Mouse (Mus musculus) T-helper 1 cell (primary cell): ENCODE measurements around the gene Slc25a15.

Experiments
- in situ Hi-C: fragments of 300-600 bp; cut with MboI, MseI; formaldehyde crosslinking; loops from one replicate; pipeline ENCODE4 v1.15.1; 2025; ENCODE audit warnings: high pct_unique_total_duplicates

Slc25a15 gene

DNA sequence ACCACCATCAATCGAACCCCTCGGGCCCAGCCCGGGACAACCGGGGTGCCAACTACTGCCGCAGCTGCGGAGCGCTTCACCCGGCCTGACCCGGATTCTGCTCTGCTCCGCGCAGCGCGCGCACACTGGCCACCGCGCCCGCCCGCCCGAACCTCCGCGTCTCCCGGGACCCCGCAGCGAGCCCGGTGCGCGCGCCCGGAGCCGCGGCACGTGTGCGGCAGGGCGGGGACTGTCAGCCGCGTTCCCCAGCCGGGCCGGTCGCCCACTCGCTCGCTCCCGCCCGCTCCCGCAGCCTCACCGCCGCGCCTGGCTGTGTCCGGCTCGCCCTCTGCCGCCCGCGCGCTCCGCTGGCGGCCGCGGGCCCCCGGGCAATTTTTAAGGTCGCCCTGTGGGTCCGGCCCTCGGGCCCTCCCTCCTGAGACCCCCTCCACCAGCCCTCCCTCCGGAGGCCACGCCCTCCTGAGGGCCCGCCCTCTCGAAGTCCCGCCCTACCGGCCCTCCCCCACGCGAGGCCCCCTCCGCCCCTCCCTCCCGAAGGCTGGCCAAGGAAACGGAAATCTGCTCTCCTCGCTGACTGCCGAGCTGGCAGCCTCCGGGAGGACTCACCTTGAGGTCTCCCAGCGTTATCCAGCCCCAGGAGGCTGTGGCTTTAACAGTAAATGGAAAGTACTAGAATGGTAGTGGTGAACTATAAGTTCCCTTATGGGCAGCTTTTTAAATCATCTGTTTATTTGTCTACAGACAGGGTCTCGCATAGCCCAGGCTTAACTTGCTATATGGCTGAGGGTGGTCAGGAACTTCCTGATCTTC lies at the start of gene Slc25a15:
TSS of gene Slc25a15 (minus strand) at position 456 of the 810 bp plus-strand sequence.
- in situ Hi-C loops = no loop called here

DNA sequence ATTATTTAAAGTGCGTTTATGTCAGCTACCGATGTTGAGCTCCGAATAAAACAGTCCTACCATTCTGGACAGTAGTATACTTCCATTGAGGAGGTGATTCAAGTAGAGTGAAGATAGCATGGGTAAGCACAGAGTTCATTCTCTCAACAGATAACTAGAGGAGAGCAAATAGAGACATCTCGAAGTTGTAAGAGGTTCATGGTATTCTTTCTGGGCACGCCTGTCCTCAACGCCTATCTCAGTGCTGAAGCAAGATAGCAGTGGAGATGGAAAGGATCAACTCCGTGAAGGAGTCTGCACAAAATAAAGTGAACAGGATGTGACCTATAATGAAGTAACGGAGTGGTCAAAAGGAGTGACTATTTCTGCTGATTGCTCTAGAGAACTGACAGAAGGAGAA lies 13.6 kb upstream of the Slc25a15 start:
- in situ Hi-C loops = no loop called here

DNA sequence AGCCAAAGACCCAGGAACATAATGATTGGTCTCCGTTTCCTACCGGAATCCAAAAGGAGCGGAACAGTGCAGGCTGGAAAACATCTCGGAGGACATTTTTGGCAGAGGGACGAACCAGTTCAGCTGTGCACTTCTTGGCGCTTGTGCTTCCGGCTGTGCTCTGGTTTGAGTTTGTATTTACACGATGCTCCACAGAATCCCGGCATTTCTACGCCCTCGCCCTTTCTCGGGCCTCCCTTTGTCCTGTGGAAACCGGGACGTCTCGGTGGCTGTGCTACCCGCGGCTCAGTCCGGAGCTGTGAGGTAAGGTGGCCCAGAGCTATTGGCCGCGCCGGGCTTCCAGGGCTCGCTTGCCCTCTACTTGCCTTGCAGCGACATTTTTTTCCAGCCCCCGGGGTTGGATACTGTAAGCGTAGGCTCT lies 12.9 kb upstream of the Slc25a15 start, which contains the start of gene Mrps31:
TSS of gene Mrps31 (plus strand) at position 80 of the 421 bp plus-strand sequence.
- in situ Hi-C loops = no loop called here

DNA sequence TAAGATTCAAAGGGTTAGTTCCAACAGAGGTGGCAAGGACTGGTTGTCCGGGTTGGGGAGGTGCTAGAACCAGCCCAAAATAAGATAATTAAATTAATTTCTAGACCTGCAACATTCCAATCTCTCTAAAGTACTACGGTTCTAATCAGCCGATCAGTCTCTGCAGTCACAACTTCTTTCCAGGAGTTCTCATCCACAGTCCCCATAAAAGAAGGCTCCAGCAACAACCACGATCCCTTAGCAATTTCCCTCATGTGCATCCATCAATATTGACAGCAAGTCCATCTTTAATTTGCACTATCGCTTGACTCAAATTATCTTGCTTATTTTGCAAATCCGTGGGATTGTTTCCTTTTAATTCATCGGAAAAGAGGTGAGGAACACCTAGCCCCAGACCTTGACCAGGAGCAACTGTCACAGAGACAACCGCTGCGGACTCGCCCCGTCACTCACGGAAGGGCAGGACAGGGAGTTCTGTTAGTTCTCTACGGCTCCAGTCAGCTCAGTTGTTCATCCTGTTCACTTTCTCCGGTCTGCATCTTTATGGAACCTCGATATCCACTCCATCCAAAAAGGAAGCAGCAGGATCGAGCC lies 12.4 kb upstream of the Slc25a15 start:
- in situ Hi-C loops = no loop called here

DNA sequence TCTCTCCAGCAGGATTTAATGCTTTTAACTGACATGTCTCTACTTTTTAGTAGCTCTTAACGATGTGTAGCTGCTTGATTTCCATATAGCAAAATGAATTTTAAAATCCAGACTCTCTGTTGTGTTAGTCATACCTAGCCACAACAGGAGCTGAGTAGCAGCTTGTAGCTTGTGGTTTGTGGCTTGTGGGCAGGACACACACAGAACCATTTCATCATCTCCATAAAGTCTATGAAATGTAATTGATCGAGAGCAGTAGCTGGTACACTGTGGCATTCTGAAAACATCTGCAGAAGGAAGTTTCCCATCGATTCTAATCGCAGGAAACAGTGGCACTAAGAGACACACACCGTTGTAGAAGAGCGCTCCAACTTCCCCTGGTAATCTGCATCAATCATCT lies 7.3 kb upstream of the Slc25a15 start:
- in situ Hi-C loops = no loop called here

DNA sequence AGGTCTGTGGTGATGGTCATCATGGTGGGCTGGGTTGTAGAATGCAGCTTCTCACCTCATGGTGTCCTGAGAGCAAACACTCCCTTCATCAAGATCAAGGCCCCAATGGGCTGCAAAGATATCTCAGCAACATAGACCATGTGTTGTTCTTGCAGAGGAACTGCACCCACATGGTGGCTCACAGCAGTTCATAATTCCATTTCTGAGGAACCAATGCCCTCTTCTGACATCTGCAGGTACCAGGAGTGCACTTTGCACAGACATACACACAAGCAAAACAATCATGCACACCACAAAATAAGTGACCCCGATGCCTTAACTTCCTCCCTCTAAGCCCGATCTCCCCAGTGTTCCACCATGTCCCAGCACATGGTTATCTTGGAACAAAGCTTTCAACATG lies 4.8 kb upstream of the Slc25a15 start:
- in situ Hi-C loops = no loop called here

DNA sequence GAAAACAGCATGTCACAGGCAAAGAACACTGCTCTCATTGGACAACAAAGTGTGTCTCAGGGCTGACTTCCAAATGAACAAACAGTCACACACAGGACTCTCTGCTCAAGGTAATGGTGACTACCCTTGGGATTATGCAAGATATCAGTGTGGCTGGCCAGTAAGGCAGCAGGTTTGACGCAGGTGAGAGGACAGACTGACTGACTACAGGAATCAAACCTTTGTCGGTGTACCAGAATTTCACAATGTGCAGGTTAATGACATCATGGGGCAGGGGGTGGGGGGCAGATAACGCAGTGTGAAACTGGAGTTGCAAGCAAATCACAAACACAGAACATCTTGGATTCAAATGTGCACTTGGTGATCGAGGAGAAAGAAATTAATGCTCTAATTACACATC lies 2.2 kb upstream of the Slc25a15 start:
- in situ Hi-C loops = no loop called here

DNA sequence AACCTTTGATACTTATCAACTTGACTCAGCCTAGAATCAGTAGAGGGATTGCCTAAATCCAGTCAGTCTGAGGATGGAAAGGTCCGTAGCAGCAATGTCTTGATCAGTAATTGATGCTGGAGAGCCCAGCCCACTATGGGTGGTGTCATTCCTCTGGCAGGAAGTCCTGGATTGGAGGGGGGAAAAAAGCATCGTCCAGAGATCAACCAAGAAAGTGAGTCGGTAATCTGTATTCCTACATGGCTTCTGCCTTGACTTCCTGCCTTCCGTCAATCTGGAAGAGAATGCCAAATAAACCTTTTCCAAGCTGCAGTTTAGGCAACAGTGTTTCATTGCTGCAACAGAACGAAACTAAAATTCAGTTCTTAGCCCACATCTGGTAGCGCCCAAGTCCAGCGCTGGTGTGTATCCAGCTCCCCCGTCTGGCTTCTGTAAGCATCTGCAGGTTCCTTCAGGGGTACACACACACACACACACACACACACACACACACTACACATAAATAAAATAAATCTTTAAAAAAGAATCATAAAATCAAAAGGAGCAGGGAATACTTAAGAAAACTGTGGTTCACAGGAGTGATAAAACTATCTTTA lies 986 bp upstream of the Slc25a15 start:
- in situ Hi-C loops = no loop called here

DNA sequence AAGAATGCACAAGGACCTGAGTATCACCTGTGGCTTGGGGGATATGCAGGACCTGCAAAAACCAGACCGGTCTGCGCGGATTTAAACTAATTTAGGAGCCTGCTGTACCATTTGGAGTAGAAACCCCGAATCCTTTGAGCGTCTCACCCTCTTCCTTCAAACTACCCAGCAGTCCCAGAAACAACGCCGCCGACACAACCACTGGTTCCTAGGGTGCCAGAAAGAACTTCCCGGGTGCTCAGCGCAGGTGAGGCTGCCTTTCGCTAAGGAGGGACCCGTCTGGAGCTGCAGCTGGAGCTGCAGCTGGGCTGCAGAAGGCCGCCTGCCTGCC lies 621 bp downstream of the Slc25a15 start:
- in situ Hi-C loops = no loop called here

DNA sequence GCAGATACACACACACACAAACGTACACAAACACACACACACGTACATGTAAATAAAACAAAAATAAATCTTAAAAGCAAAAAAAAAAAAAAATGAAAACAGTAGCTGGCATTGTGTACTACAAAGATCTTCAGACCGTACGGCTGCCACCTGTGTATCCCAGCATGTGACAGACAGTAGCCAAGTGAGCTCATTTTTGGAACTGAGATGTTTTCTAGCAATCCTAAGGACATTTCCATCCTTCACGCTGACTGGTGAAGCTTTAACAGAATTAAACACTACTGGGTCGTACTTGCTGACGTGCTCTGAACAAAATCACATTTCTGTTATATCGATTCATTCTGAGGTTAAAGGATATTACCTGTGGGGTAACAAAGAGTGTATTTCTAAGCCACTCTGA lies 3.1 kb downstream of the Slc25a15 start:
- in situ Hi-C loops = no loop called here

DNA sequence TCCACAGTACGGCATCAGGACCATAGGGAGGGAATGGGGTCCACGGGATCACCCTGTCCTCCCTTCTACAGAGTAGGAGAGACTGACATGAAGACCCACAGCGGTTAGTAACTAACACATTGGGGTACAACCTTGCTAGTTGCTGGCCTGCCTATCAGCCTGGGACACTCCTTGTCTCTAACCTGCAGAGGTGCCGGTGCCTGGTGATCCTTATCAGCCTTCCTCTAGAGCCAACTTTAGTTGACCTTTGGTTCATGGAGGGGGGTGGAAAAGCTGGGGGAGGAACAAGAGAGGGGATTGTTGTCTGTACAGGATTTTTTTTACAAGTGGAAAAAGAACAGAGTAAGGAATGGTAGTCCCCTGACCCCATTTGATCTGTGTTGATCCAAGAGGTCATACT lies 3.9 kb downstream of the Slc25a15 start:
- in situ Hi-C loops = no loop called here

DNA sequence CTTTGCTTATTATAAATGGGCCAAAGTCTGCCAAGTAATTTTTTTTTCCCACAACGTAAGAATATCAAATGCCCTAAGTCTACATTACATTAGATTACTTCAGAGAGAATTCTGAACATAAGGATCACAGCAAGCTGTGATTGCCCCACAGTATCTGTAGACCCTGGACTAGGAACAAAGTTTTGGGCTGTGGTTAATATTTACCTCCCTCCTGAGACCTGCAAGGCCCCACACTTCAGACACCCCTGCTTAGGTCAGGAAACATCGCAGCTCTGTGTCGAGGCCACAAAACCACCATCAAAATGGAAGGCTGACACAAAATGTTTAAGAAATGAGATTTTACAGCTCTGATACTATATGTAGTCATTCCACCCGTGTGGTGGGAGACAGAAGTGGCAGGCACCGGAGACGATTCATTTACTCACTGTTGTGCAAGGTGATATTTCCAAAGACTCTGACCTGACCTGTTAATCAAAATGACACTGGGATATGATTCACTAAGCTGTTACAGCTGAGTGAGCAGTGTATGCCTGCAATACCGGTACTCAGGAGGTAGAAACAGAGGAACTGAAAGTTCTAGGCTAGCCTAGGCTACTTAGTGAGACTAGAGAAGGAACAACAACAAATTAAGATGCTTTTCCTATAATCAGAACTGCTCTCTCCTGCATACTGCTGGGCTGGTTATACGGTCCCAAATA lies 7.5 kb downstream of the Slc25a15 start:
- in situ Hi-C loops = no loop called here

DNA sequence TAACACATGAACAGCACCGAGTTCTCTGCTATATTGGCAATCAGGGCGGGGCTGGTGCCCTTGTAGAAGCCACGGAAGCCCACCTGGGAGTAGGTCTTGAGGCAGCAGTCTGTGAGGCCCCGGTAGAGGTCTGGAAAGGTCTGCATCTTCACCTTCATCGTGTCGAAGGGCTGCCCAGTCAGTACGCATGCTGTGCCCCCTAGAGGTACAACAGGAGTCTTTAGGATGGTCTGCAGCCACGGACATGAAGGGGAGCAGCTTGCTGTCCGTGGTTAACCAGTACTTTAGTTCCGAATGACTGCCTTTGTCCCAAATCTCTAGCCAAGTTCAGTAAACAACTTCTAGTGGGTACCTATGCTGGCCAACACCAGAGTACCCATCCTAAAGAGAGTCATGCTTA lies 8.5 kb downstream of the Slc25a15 start:
- in situ Hi-C loops = loop anchor here (10.0 kb wide), 1 partner anchor 325 kb away; the partner anchor contains the start of genes Alg11 and Atp7b

DNA sequence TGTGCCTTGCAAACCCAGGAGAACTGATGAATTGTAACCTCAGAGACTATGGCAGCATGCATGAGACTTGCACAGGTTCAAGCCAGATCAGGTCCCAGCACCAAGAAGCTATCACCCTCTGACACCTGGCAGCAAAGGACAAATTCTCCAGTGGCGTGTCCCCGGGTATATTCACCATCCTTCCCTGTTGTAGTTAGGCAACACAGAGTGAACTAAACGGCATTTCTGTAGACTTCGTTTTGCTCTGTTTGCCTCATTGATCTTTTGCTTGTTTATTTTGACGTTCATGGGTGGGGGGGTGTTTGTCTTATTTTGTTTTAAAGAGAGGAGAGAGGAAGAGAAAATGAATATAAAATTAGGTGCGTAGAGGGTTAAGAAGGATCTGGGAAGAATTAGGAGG lies 13.2 kb downstream of the Slc25a15 start:
- in situ Hi-C loops = loop anchor here (10.0 kb wide), 1 partner anchor 320 kb away; the partner anchor contains the start of genes Alg11 and Atp7b

DNA sequence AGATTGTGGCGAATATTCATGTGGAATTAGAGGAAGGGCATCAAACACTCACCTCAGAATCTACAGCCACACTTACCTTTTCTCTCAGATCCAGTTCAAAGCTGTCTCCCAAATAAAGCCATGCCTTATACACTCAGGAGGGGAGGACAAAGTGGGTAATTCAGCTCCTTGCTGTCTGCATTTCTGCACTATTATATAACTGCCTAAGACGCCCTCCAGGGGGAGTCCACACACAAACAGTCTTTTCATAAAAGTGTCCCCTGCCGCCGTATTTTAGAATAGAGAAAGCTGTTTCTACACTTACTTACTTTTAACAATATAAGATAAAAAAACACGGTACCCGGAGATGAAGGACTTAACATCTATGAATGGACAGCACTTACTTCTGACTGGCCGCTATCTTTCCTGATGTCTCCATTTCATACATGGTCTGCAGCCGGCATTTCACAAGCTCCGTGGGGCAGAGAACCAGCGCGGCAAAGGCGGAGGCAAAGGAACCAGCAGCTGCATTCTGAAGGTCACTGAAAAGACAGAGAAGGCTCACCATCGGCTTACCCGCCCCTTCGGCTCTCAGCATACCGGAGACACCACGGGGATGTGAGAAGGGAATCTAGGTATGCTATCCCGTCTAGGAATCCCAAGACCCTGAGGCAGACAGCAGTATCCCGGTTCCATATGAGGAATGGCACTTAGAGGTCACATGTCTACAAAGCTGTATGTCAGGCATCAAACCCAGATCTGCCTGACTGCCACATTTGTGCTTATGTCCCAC lies 15.4 kb downstream of the Slc25a15 start:
- in situ Hi-C loops = loop anchor here (10.0 kb wide), 1 partner anchor 318 kb away; the partner anchor contains the start of genes Alg11 and Atp7b

DNA sequence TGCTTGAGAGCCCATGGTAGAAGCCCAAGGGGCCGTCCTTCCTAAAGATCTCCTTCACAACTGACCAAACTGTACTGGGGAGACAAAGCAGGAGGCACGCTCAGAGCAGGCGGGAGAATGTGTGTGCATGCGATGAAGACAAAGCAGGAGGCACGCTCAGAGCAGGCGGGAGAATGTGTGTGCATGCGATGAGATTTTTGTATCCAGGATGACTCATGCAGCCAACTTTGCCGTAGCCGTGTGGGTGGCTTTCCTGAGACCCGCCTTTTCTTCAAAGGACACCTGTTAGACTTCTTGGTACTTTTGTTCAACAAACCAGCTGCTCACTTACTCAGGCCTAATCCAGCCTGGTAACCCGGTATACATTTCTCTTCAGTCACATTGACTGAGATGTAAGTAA lies 17.5 kb downstream of the Slc25a15 start:
- in situ Hi-C loops = loop anchor here (10.0 kb wide), 1 partner anchor 316 kb away; the partner anchor contains the start of genes Alg11 and Atp7b

DNA sequence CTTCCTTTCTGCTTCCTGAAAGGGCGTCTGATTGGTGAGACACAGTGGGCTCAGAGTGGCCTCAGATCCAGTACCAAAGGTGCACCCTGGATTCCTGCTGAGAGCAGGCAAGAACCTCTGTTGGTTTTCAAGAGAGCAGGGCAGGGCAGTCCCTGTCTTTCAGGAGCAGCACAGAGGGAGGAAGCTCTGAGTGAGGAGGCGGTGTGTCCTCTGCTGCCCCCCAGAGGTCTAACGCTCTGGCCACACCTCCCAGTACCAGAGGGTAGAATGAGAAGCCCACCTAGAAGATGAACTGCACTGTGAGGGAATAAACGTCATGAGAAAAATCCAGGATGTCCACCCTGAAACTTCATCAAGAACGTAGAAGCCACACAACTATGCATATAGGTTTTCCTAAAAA lies 21.5 kb downstream of the Slc25a15 start:
- in situ Hi-C loops = no loop called here

DNA sequence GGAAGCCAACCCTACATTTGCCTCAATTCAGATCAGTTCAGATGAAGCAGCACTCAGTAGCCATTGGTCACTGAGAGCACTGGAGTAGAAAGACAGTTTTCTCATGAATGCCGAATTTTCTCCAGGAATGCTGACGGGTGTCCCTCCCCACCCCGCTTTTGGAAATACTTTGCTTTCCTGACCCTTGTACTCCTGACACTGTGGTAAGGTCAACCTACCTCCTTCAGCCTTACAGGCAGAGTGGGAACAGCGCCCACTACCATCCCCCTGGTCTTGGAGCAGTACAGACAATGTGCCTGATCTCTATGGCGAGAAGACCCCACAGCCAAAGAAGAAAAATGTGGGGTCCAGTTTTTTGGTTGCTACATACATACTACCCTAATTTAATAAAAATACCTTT lies 22.1 kb downstream of the Slc25a15 start:
- in situ Hi-C loops = no loop called here

DNA sequence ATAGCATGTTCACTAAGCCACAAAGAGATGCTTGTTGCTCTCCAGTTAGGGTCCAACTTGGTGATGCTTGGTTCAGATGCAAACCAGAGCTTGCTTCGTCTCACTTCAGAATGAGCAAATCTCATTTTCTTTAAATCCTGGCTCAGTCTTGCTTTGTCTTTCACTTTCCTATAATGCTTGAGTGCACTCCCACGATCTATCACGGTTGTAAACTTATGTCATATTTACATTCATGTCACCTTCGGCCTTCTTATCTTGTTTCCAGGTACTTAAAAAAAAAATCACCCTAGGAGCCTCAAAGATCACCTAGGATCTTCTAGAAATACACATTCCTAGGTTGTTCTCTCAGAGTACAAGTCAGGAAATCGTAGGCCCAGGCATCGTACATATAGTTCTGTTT lies 38.5 kb downstream of the Slc25a15 start:
- in situ Hi-C loops = no loop called here

DNA sequence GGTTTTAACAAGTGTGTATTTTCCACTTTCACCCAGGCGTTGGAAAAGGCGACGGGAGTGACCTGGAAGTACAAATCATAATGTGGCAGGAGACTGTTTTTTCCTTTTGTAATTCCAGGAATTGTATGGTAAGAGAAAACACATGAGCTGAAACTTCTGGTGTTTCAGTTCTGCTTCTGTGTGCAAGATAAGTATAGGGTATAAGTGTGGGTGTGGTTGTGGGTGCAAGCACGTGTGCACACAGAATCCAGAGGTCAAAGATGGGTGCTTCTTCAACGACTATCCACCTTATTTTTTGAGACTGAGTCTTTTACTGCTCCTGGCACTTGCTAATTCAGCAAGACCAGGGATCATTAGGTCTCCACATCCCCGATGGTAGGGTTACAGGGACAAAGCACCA lies 39.0 kb downstream of the Slc25a15 start:
- in situ Hi-C loops = no loop called here

DNA sequence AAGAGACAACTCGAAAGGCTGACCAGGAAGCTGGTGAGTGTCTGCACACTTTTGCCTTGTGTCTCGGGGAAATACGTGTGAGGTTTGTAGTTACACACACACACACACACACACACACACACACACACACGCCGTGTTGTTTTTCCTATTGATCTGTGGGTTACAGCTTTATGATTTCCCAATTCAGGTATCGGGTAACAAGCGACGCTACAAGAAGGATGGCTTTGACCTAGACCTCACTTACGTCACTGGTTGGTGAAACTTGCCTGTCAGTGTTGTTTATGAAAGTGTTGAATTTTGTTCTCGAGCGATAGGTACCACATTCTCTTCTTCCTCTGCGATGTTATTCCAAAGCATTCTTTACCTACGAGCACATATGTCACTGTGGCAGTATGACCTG lies 63.0 kb downstream of the Slc25a15 start:
- in situ Hi-C loops = no loop called here
